Mouse (Mus musculus) hindbrain, embryonic 14.5 days (tissue): Measurements from ENCODE around the gene Grip2. TPM values are rescaled to one million over a fixed set of nuclear protein-coding genes. Genes with fewer than 3 reads are reported as not detected.
A peak's percentile ranks its signal among the peaks of the same experiment; 100 is the strongest.

ENCODE experiments used
- ATAC-seq: fragments of 200-750 bp; cut with Nextera tagmentation; 2 replicates; pipeline ENCODE4 v1.8.0; 2017; ENCODE audit warnings: moderate number of reproducible peaks, mild to moderate bottlenecking, moderate TSS enrichment, moderate library complexity; ENCODE audit not compliant: low FRiP score
- DNase-seq: peaks from one replicate; pipeline ENCODE4 v3.0.0-alpha.2; 2015; ENCODE audit warnings: low spot score
- H3K27ac ChIP-seq: fragments of 300-500 bp; sonication (generic); 2 replicates; pipeline ENCODE4 v1.5.1; 2014; ENCODE audit warnings: mild to moderate bottlenecking, moderate library complexity
- H3K27me3 ChIP-seq: fragments of 300-500 bp; sonication (generic); 2 replicates; pipeline ENCODE4 v1.6.1; 2014; ENCODE audit warnings: mild to moderate bottlenecking, low read length, mixed read lengths; ENCODE audit not compliant: control insufficient read depth, insufficient read depth
- H3K36me3 ChIP-seq: fragments of 300-500 bp; sonication (generic); replicated peaks from 2 replicates; pipeline ENCODE4 v1.6.1; 2014; ENCODE audit not compliant: control insufficient read depth, insufficient read depth
- H3K4me1 ChIP-seq: fragments of 300-500 bp; sonication (generic); replicated peaks from 2 replicates; pipeline ENCODE4 v1.6.1; 2014; ENCODE audit warnings: antibody characterized with exemption, low read length, mixed read lengths; ENCODE audit not compliant: control insufficient read depth, insufficient read depth
- H3K4me2 ChIP-seq: fragments of 300-500 bp; sonication (generic); replicated peaks from 2 replicates; pipeline ENCODE4 v1.6.1; 2014; ENCODE audit warnings: mild to moderate bottlenecking, moderate library complexity
- H3K4me3 ChIP-seq: fragments of 300-500 bp; sonication (generic); replicated peaks from 2 replicates; pipeline ENCODE4 v1.5.1; 2014; ENCODE audit warnings: mild to moderate bottlenecking, low read length
- H3K9ac ChIP-seq: fragments of 300-500 bp; sonication (generic); 2 replicates; pipeline ENCODE4 v1.6.1; 2014
- H3K9me3 ChIP-seq: fragments of 300-500 bp; sonication (generic); 2 replicates; pipeline ENCODE4 v1.6.1; 2016; ENCODE audit warnings: low read length; ENCODE audit not compliant: control insufficient read depth
- WGBS: fragments of 180-500 bp; shearing (Covaris S2); extraction: QIAGEN DNeasy Blood & Tissue Kit; methylation state at CpG from one replicate; pipeline ENCODE4 v1.1.7; 2014; 5-methylcytosine and 5-hydroxymethylcytosine counted together
- polyA plus RNA-seq: library from polyadenylated mRNA; unstranded; fragments of >200 nt; fragmentation: Nextera tagmentation; extraction: Ambion mirVana; gene quantifications from 2 replicates; pipeline ENCODE4 v1.2.1, GENCODE M21; 2014

The Grip2 gene
- polyA plus RNA-seq, 1 experiment from 2014 or later, result 8.6 TPM

- 0 out of 2 replicates have a peak overlapping the region, but pooled peaks have one; percentile 29 for H3K27ac ChIP-seq
- no peaks in the 10 kb centered on the region for H3K27me3 ChIP-seq
- no peak for ATAC-seq
- no peak overlapping the region for H3K9ac ChIP-seq
- H3K9me3 ChIP-seq, result no peaks in the 10 kb centered on the region
- H3K4me1 ChIP-seq, result peaks cover 60% of the 10 kb centered on the region
- peaks cover 16% of the 10 kb centered on the region for H3K36me3 ChIP-seq
- DNase-seq, result no peak
- WGBS, result 80% methylated on average over 6 of the region's 6 CpGs
- no peak overlapping the region for H3K4me3 ChIP-seq
- no peak overlapping the region for H3K4me2 ChIP-seq
Measured at GRCm38 (mm10) chr6:91715988-91716810, 110.9 kb downstream of the Grip2 start.

GRCm38 (mm10) chr6:91715023-91715422 lies 112.0 kb downstream of the Grip2 start:
- Histone ChIP-seq H3K27me3 (no peaks in the 10 kb centered on the region), H3K9ac (no peak overlapping the region), H3K27ac (peak overlapping the region; percentile 65), H3K4me1 (peaks cover 49% of the 10 kb centered on the region), H3K36me3 (peaks cover 16% of the 10 kb centered on the region), H3K9me3 (no peaks in the 10 kb centered on the region), H3K4me2 (no peak overlapping the region), H3K4me3 (no peak overlapping the region)
- 78% methylated on average over 8 of the region's 8 CpGs for WGBS
- ATAC-seq, result no peak
- no peak for DNase-seq

GRCm38 (mm10) chr6:91713370-91713896 lies 113.6 kb downstream of the Grip2 start:
- Histone ChIP-seq H3K4me3 (no peak overlapping the region), H3K9me3 (no peaks in the 10 kb centered on the region), H3K27me3 (no peaks in the 10 kb centered on the region), H3K27ac (peak overlapping the region; percentile 64), H3K36me3 (peaks cover 16% of the 10 kb centered on the region), H3K9ac (no peak overlapping the region), H3K4me1 (peaks cover 41% of the 10 kb centered on the region), H3K4me2 (no peak overlapping the region)
- DNase-seq (no peak), ATAC-seq (no peak)
- 2% methylated on average over 5 of the region's 5 CpGs for WGBS

- no peaks in the 10 kb centered on the region for H3K9me3 ChIP-seq
- no peak overlapping the region for H3K4me3 ChIP-seq
- WGBS, result 5% methylated on average over 10 of the region's 10 CpGs
- no peaks in the 10 kb centered on the region for H3K27me3 ChIP-seq
- H3K4me2 ChIP-seq, result no peak overlapping the region
- H3K27ac ChIP-seq, result peak overlapping the region; percentile 64
- peak overlapping the region; percentile 9 for H3K9ac ChIP-seq
- DNase-seq (no peak), ATAC-seq (0 out of 2 replicates have a peak, but pooled peaks have one; percentile 28)
- H3K36me3 ChIP-seq, result peaks cover 16% of the 10 kb centered on the region
- peaks cover 41% of the 10 kb centered on the region for H3K4me1 ChIP-seq
Measured at GRCm38 (mm10) chr6:91712855-91713331, 114.2 kb downstream of the Grip2 start.

- peak overlapping the region; percentile 64 for H3K27ac ChIP-seq
- no peaks in the 10 kb centered on the region for H3K27me3 ChIP-seq
- H3K4me2 ChIP-seq, result no peak overlapping the region
- H3K4me3 ChIP-seq, result no peak overlapping the region
- H3K9me3 ChIP-seq, result no peaks in the 10 kb centered on the region
- WGBS, result 15% methylated on average over 4 of the region's 4 CpGs
- peaks cover 47% of the 10 kb centered on the region for H3K4me1 ChIP-seq
- peaks cover 16% of the 10 kb centered on the region for H3K36me3 ChIP-seq
- peak overlapping the region; percentile 9 for H3K9ac ChIP-seq
- ATAC-seq, result no peak
- DNase-seq, result no peak
Measured at GRCm38 (mm10) chr6:91712097-91712854, 114.8 kb downstream of the Grip2 start.

Other genes with a start within 250 kb of the Grip2 start
- gene Slc6a6, start 143.2 kb downstream of the Grip2 start, polyA plus RNA-seq, result 91.6 and 98.5 TPM in 2 replicates
- gene Ccdc174, start 50.8 kb upstream of the Grip2 start, polyA plus RNA-seq, result 32.4 and 37.7 TPM in 2 replicates
- gene 4930590J08Rik, start 75.6 kb upstream of the Grip2 start, polyA plus RNA-seq, result 1.2 and 1.4 TPM in 2 replicates
- 14.5 and 16.8 TPM in 2 replicates for gene Fgd5, start 151.6 kb upstream of the Grip2 start, polyA plus RNA-seq